ENCODE assay signal across 29 mouse cellular contexts in the genomic region with DNA sequence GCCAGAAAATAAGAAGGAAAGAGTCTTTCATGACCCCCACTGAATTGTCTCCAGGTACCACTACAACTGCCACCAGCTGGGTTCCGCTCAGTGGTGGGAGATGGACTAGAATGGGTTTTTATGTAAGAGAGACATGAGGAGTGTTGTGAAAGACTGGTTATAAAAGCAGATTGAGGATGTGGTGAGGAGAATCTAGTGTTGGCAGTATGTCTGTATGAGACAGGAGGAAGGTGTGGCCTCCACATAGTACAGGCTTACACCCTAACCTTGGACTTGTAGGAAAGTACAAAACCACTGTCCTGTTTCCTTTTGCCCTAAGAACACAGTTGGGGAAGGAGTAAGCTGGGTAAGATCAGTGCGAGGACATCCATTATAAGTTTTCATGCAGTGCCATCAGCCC. TPM values are rescaled to one million over a fixed set of nuclear protein-coding genes. Genes with fewer than 3 reads are reported as not detected.
A peak's percentile ranks its signal among the peaks of the same experiment; 100 is the strongest.
DNase-seq lines count a peak whose midpoint lies in the region; ATAC-seq and TF ChIP-seq lines count a peak whose summit lies in the region.
"Had no signal": no experiment of that assay in that cellular context is flagged by ENCODE, and none has a peak within 500 bp of the region (broad histone marks: within the 10 kb centered on the region; RNA-seq: fewer than 3 reads in every experiment).

No protein-coding gene starts in this region.

- H3K4me1 ChIP-seq in cerebellum, adult 2 months (ENCODE audit: control insufficient read depth, insufficient read depth, low read length): peaks cover 17% of the 10 kb centered on the region
- H3K4me1 ChIP-seq in midbrain, embryonic 11.5 days (ENCODE audit: control insufficient read depth, insufficient read depth, low read length): no peaks in the 10 kb centered on the region
- 0 out of 2 replicates have a peak, but pooled peaks cover 14% of the 10 kb centered on the region for H3K4me1 ChIP-seq in midbrain, embryonic 13.5 days (replicated peaks)
- H3K4me1 ChIP-seq in hindbrain, embryonic 13.5 days (replicated peaks): peaks cover 19% of the 10 kb centered on the region
- H3K4me1 ChIP-seq: midbrain, embryonic 12.5 days had no signal

- H3K27me3 ChIP-seq in cerebellum, adult 2 months (ENCODE audit: control insufficient read depth, insufficient read depth, low read length): no peaks in the 10 kb centered on the region
- no peaks in the 10 kb centered on the region for H3K27me3 ChIP-seq in midbrain, embryonic 11.5 days (ENCODE audit: control insufficient read depth, insufficient read depth, low read length)
- H3K27me3 ChIP-seq in midbrain, embryonic 13.5 days: no peaks in the 10 kb centered on the region
- H3K27me3 ChIP-seq in hindbrain, embryonic 13.5 days: no peaks in the 10 kb centered on the region
- H3K27me3 ChIP-seq: embryonic facial prominence, embryonic 15.5 days; heart, embryonic 12.5 days; liver, embryonic 12.5 days; midbrain, embryonic 12.5 days had no signal

- H3K4me2 ChIP-seq in midbrain, embryonic 11.5 days: no peak overlapping the region
- H3K4me2 ChIP-seq in midbrain, embryonic 13.5 days (replicated peaks): no peak overlapping the region
- no peak overlapping the region for H3K4me2 ChIP-seq in hindbrain, embryonic 13.5 days
- H3K4me2 ChIP-seq: embryonic facial prominence, embryonic 15.5 days; heart, embryonic 12.5 days; liver, embryonic 12.5 days; midbrain, embryonic 12.5 days had no signal

- peak overlapping the region; percentile 7; the same call in 1 of the 2 replicates for H3K27ac ChIP-seq in cerebellum, adult 2 months (ENCODE audit: insufficient read depth, low read length)
- no peak overlapping the region for H3K27ac ChIP-seq in midbrain, embryonic 11.5 days (ENCODE audit: low read depth, low read length)
- no peak overlapping the region for H3K27ac ChIP-seq in midbrain, embryonic 13.5 days
- H3K27ac ChIP-seq in hindbrain, embryonic 13.5 days: no peak overlapping the region
- H3K27ac ChIP-seq: embryonic facial prominence, embryonic 10.5 days; embryonic facial prominence, embryonic 15.5 days; heart, adult 2 months; hindbrain, embryonic 10.5 days; hindbrain, postnatal 0 days; liver, embryonic 12.5 days; midbrain, embryonic 12.5 days had no signal

- intact Hi-C loops in heart, postnatal 10 days (cut with DNase I): no loop called here

- WGBS in cerebellum, adult 2 months: 97% methylated on average over 2 of the region's 2 CpGs
- 98% methylated on average over 2 of the region's 2 CpGs for WGBS in midbrain, embryonic 11.5 days
- 96% methylated on average over 2 of the region's 2 CpGs for WGBS in midbrain, embryonic 13.5 days
- 93% methylated on average over 2 of the region's 2 CpGs for WGBS in hindbrain, embryonic 13.5 days

- H3K36me3 ChIP-seq in midbrain, embryonic 11.5 days (ENCODE audit: control insufficient read depth, insufficient read depth, low read length): peaks cover 5% of the 10 kb centered on the region; the same call in 1 of the 2 replicates
- H3K36me3 ChIP-seq in midbrain, embryonic 13.5 days: peaks cover 63% of the 10 kb centered on the region
- peaks cover 56% of the 10 kb centered on the region for H3K36me3 ChIP-seq in hindbrain, embryonic 13.5 days

- DNase-seq in cerebellum, adult 2 months: no peak
- no peak for DNase-seq in cerebellum, adult 8-10 months
- peak; percentile 12 for DNase-seq in midbrain, embryonic 11.5 days (ENCODE audit: low spot score, missing footprints)
- DNase-seq in gastrocnemius, postnatal 4 days (ENCODE audit: low spot score in 2 of 2): no peak
- no peak for DNase-seq in heart, postnatal 10 days
- DNase-seq: adrenal gland, postnatal 10 days; cerebellum, adult 11 months; cerebellum, postnatal 10 days; gastrocnemius, postnatal 25 days; heart, adult 2 months; kidney, postnatal 14 days; left cerebral cortex, postnatal 4 days; lung, adult 18-20 months; lung, postnatal 10 days; right cerebral cortex, postnatal 25 days; thymus, postnatal 25 days had no signal

- TF ChIP-seq POLR2A in cerebellum, adult 2 months (IDR thresholded peaks at IDR 0.05; ENCODE audit: borderline replicate concordance, insufficient read depth, low read length): no peak

- H3K9ac ChIP-seq in midbrain, embryonic 11.5 days (ENCODE audit: low read length): no peak overlapping the region
- no peak overlapping the region for H3K9ac ChIP-seq in midbrain, embryonic 13.5 days (replicated peaks)
- H3K9ac ChIP-seq in hindbrain, embryonic 13.5 days: no peak overlapping the region
- H3K9ac ChIP-seq: embryonic facial prominence, embryonic 15.5 days; heart, embryonic 12.5 days; liver, embryonic 12.5 days; midbrain, embryonic 12.5 days had no signal

- no peak overlapping the region for H3K4me3 ChIP-seq in cerebellum, adult 2 months (replicated peaks; ENCODE audit: insufficient read depth, low read depth, low read length)
- H3K4me3 ChIP-seq in midbrain, embryonic 11.5 days (ENCODE audit: low read depth, low read length): no peak overlapping the region
- no peak overlapping the region for H3K4me3 ChIP-seq in midbrain, embryonic 13.5 days (replicated peaks)
- no peak overlapping the region for H3K4me3 ChIP-seq in hindbrain, embryonic 13.5 days
- H3K4me3 ChIP-seq: embryonic facial prominence, embryonic 10.5 days; embryonic facial prominence, embryonic 15.5 days; heart, adult 2 months; heart, embryonic 12.5 days; hindbrain, embryonic 10.5 days; liver, embryonic 12.5 days; midbrain, embryonic 12.5 days had no signal

- TF ChIP-seq CTCF in cerebellum, adult 2 months (IDR thresholded peaks at IDR 0.05; ENCODE audit: borderline replicate concordance, insufficient read depth, low read depth, low read length): no peak

- ATAC-seq in midbrain, embryonic 11.5 days (ENCODE audit: low FRiP score): no peak
- ATAC-seq in midbrain, embryonic 13.5 days: no peak
- ATAC-seq in hematopoietic stem cell, adult 5-6 weeks (replicated peaks in 1 of 2; ENCODE audit: insufficient read depth in 1 of 2, low FRiP score in 2 of 2, low TSS enrichment in 1 of 2, low read depth in 1 of 2, poor library complexity in 2 of 2, severe bottlenecking in 2 of 2): peak; percentile 80
- no peak for ATAC-seq in hindbrain, embryonic 13.5 days (ENCODE audit: low FRiP score)
- ATAC-seq: forebrain, embryonic 14.5 days; hindbrain, postnatal 0 days; intestine, embryonic 16.5 days; liver, embryonic 12.5 days had no signal

- H3K9me3 ChIP-seq in midbrain, embryonic 11.5 days (ENCODE audit: control insufficient read depth, low read length): no peaks in the 10 kb centered on the region
- H3K9me3 ChIP-seq in midbrain, embryonic 13.5 days: no peaks in the 10 kb centered on the region
- H3K9me3 ChIP-seq in hindbrain, embryonic 13.5 days: no peaks in the 10 kb centered on the region
- H3K9me3 ChIP-seq: embryonic facial prominence, embryonic 10.5 days; embryonic facial prominence, embryonic 15.5 days; G1E; heart, embryonic 12.5 days; hindbrain, embryonic 10.5 days; liver, embryonic 12.5 days; midbrain, embryonic 12.5 days had no signal

RNA-seq across cellular contexts. Expression of a gene that starts 15.3 kb away (rescaled TPM):
- polyA plus RNA-seq in cerebellum, adult 2 months (2012; rRNA removed): 68.2 and 76.7 TPM in 2 replicates
- 26.9 and 27.1 TPM in 2 replicates for polyA plus RNA-seq in midbrain, embryonic 11.5 days (2014; fragmentation: Nextera tagmentation; extraction: Ambion mirVana)
- 47.0 and 50.6 TPM in 2 replicates for polyA plus RNA-seq in midbrain, embryonic 13.5 days (2015; fragmentation: Nextera tagmentation; extraction: Ambion mirVana)
- 7.3 and 11.0 TPM in 2 replicates for total RNA-seq in hematopoietic stem cell, adult 5-6 weeks (2017)
- polyA plus RNA-seq in hindbrain, embryonic 13.5 days (2015; fragmentation: Nextera tagmentation; extraction: Ambion mirVana): 46.4 and 50.3 TPM in 2 replicates
- total RNA-seq in gastrocnemius, postnatal 4 days (2021): 10 to 100 TPM; 36.9 to 39.6 TPM
- total RNA-seq in heart, postnatal 10 days (2021): 10 to 100 TPM; 43.7 to 55.0 TPM

RNA-seq across cellular contexts. Expression of a gene that starts 25.2 kb away (rescaled TPM):
- polyA plus RNA-seq in cerebellum, adult 2 months (2012; rRNA removed): 30.5 and 32.5 TPM in 2 replicates
- 12.6 and 14.5 TPM in 2 replicates for polyA plus RNA-seq in midbrain, embryonic 11.5 days (2014; fragmentation: Nextera tagmentation; extraction: Ambion mirVana)
- 14.9 and 15.5 TPM in 2 replicates for polyA plus RNA-seq in midbrain, embryonic 13.5 days (2015; fragmentation: Nextera tagmentation; extraction: Ambion mirVana)
- total RNA-seq in hematopoietic stem cell, adult 5-6 weeks (2017): 10.1 and 12.0 TPM in 2 replicates
- 12.4 and 15.8 TPM in 2 replicates for polyA plus RNA-seq in hindbrain, embryonic 13.5 days (2015; fragmentation: Nextera tagmentation; extraction: Ambion mirVana)
- total RNA-seq in gastrocnemius, postnatal 4 days (2021): 10 to 100 TPM; 11.9 to 12.5 TPM
- 10 to 100 TPM in 1 of 2 experiments, 1 to 10 TPM in 1; 9.4 to 11.3 TPM for total RNA-seq in heart, postnatal 10 days (2021)

RNA-seq across cellular contexts. Expression of a gene that starts 52.6 kb away (rescaled TPM):
- polyA plus RNA-seq in cerebellum, adult 2 months (2012; rRNA removed): 32.6 and 33.3 TPM in 2 replicates
- polyA plus RNA-seq in midbrain, embryonic 11.5 days (2014; fragmentation: Nextera tagmentation; extraction: Ambion mirVana): 11.1 and 14.4 TPM in 2 replicates
- polyA plus RNA-seq in midbrain, embryonic 13.5 days (2015; fragmentation: Nextera tagmentation; extraction: Ambion mirVana): 26.4 and 27.7 TPM in 2 replicates
- total RNA-seq in hematopoietic stem cell, adult 5-6 weeks (2017): 15.7 and 21.3 TPM in 2 replicates
- polyA plus RNA-seq in hindbrain, embryonic 13.5 days (2015; fragmentation: Nextera tagmentation; extraction: Ambion mirVana): 24.0 and 28.8 TPM in 2 replicates
- 10 to 100 TPM; 19.4 to 23.1 TPM for total RNA-seq in gastrocnemius, postnatal 4 days (2021)
- 10 to 100 TPM; 23.5 to 27.2 TPM for total RNA-seq in heart, postnatal 10 days (2021)

RNA-seq across cellular contexts. Expression of a gene that starts 53.0 kb away (rescaled TPM):
- 45.8 and 47.4 TPM in 2 replicates for polyA plus RNA-seq in cerebellum, adult 2 months (2012; rRNA removed)
- polyA plus RNA-seq in midbrain, embryonic 11.5 days (2014; fragmentation: Nextera tagmentation; extraction: Ambion mirVana): 73.4 and 81.8 TPM in 2 replicates
- polyA plus RNA-seq in midbrain, embryonic 13.5 days (2015; fragmentation: Nextera tagmentation; extraction: Ambion mirVana): 114 and 119 TPM in 2 replicates
- 34.0 and 64.6 TPM in 2 replicates for total RNA-seq in hematopoietic stem cell, adult 5-6 weeks (2017)
- 106 and 110 TPM in 2 replicates for polyA plus RNA-seq in hindbrain, embryonic 13.5 days (2015; fragmentation: Nextera tagmentation; extraction: Ambion mirVana)
- 10 to 100 TPM; 39.3 TPM for total RNA-seq in gastrocnemius, postnatal 4 days (2021)
- total RNA-seq in heart, postnatal 10 days (2021): 10 to 100 TPM; 33.5 to 35.9 TPM

Comparison
In these comparisons a context has a peak if more than half of its experiments do, and no peak if none do; other contexts are left out.
1. ATAC-seq: peak in hematopoietic stem cell, adult 5-6 weeks (2 of 2); none in midbrain, embryonic 11.5 days (single experiment), midbrain, embryonic 13.5 days (single experiment) and hindbrain, embryonic 13.5 days (single experiment).